Mouse (Mus musculus) intestine, embryonic 14.5 days (tissue): ENCODE measurements around the gene Zbtb11. TPM values are rescaled to one million over a fixed set of nuclear protein-coding genes. Genes with fewer than 3 reads are reported as not detected.

ENCODE experiments used
- ATAC-seq: fragments of 200-750 bp; cut with Nextera tagmentation; replicated peaks from 2 replicates; pipeline ENCODE4 v1.8.0; 2017; ENCODE audit warnings: low read depth, moderate number of reproducible peaks, moderate TSS enrichment, moderate library complexity; ENCODE audit not compliant: low FRiP score, low TSS enrichment
- DNase-seq: peaks from one replicate; pipeline ENCODE4 v3.0.0-alpha.2; 2018; ENCODE audit warnings: low spot score
- H3K27ac ChIP-seq: fragments of 300-500 bp; sonication (generic); 2 replicates; pipeline ENCODE4 v1.5.1; 2014; ENCODE audit warnings: low read depth, mild to moderate bottlenecking, control low read depth
- H3K27me3 ChIP-seq: fragments of 300-500 bp; sonication (generic); replicated peaks from 2 replicates; pipeline ENCODE4 v1.6.1; 2014; ENCODE audit warnings: low read length, control low read depth; ENCODE audit not compliant: control insufficient read depth, insufficient read depth
- H3K36me3 ChIP-seq: fragments of 300-500 bp; sonication (generic); 2 replicates; pipeline ENCODE4 v1.6.1; 2014; ENCODE audit warnings: low read length, control low read depth; ENCODE audit not compliant: control insufficient read depth, insufficient read depth
- H3K4me1 ChIP-seq: fragments of 300-500 bp; sonication (generic); replicated peaks from 2 replicates; pipeline ENCODE4 v1.6.1; 2014; ENCODE audit warnings: low read length, control low read depth, mixed read lengths; ENCODE audit not compliant: control insufficient read depth, insufficient read depth
- H3K4me2 ChIP-seq: fragments of 300-500 bp; sonication (generic); 2 replicates; pipeline ENCODE4 v1.6.1; 2014; ENCODE audit warnings: low read length
- H3K4me3 ChIP-seq: fragments of 300-500 bp; sonication (generic); 2 replicates; pipeline ENCODE4 v1.5.1; 2014; ENCODE audit warnings: low read depth, low read length, control low read depth, mixed read lengths
- H3K9ac ChIP-seq: fragments of 300-500 bp; sonication (generic); 2 replicates; pipeline ENCODE4 v1.6.1; 2014; ENCODE audit warnings: mild to moderate bottlenecking, low read length
- H3K9me3 ChIP-seq: fragments of 300-500 bp; sonication (generic); 2 replicates; pipeline ENCODE4 v1.6.1; 2016; ENCODE audit warnings: low read length, control low read depth; ENCODE audit not compliant: control insufficient read depth
- WGBS: fragments of 180-500 bp; shearing (Covaris S2); extraction: QIAGEN DNeasy Blood & Tissue Kit; methylation state at CpG from one replicate; pipeline ENCODE4 v1.1.7; 2014; 5-methylcytosine and 5-hydroxymethylcytosine counted together
- polyA plus RNA-seq: library from polyadenylated mRNA; unstranded; fragments of >200 nt; fragmentation: Nextera tagmentation; extraction: Ambion mirVana; gene quantifications from 2 replicates; pipeline ENCODE4 v1.2.1, GENCODE M21; 2014

The Zbtb11 gene
- polyA plus RNA-seq, 1 experiment from 2014 or later = 20.3 TPM

GRCm38 (mm10) chr16:55964126-55964949, 9.3 kb upstream of the Zbtb11 start:
- H3K9ac ChIP-seq = no peak overlapping the region
- H3K27me3 ChIP-seq = no peaks in the 10 kb centered on the region
- no peak overlapping the region for H3K27ac ChIP-seq
- no peak for ATAC-seq
- peaks cover 13% of the 10 kb centered on the region for H3K36me3 ChIP-seq
- H3K4me1 ChIP-seq = peaks cover 8% of the 10 kb centered on the region; the same call in 1 of the 2 replicates
- no peaks in the 10 kb centered on the region for H3K9me3 ChIP-seq
- DNase-seq = no peak
- WGBS = 67% methylated on average over 4 of the region's 4 CpGs
- no peak overlapping the region for H3K4me2 ChIP-seq
- H3K4me3 ChIP-seq = no peak overlapping the region

GRCm38 (mm10) chr16:55966212-55966871, 7.3 kb upstream of the Zbtb11 start, which contains the start of gene Rpl24:
Gene Rpl24, plus strand, starts transcription at chr16:55966275.
- H3K9me3 ChIP-seq = no peaks in the 10 kb centered on the region
- peaks cover 33% of the 10 kb centered on the region for H3K36me3 ChIP-seq
- H3K9ac ChIP-seq = peak within 1 kb of the TSS; percentile 98
- peak within 1 kb of the TSS; percentile 80 for H3K4me3 ChIP-seq
- WGBS = 0% methylated on average over 42 of the region's 42 CpGs
- ATAC-seq (peak; percentile 94), DNase-seq (peak; percentile 99)
- peak within 1 kb of the TSS; percentile 89 for H3K27ac ChIP-seq
- H3K4me1 ChIP-seq = peaks cover 8% of the 10 kb centered on the region; the same call in 1 of the 2 replicates
- peak within 1 kb of the TSS; percentile 75 for H3K4me2 ChIP-seq
- no peaks in the 10 kb centered on the region for H3K27me3 ChIP-seq

DNA sequence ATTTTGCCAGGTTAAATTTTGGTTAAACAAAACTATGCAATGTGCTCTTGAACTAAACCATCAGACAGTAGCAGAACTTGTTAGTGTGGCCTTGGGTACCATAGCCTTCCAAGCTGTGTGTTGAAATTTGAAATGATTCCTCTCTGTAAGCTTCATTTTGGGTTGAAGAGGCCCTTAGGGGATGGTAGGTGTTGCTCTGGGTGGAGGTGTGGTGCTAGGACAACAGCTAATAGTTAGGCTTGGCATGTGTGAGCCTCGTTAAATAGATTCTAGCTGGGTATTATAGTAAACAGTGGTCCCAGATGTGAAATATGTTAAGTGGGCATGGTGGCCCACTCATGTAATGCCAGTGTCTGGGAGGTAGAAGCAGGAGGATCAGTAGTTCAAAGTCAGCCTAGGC, 6.5 kb upstream of the Zbtb11 start:
- Histone ChIP-seq H3K4me2 (peak overlapping the region; percentile 75), H3K9ac (peak overlapping the region; percentile 98), H3K36me3 (peaks cover 42% of the 10 kb centered on the region), H3K4me1 (peaks cover 14% of the 10 kb centered on the region; the same call in 1 of the 2 replicates), H3K9me3 (no peaks in the 10 kb centered on the region), H3K27ac (no peak overlapping the region), H3K4me3 (peak overlapping the region; percentile 80), H3K27me3 (no peaks in the 10 kb centered on the region)
- ATAC-seq (no peak), DNase-seq (no peak)
- WGBS = 30% methylated on average over 1 of the region's 1 CpGs

GRCm38 (mm10) chr16:55969147-55969546, 4.5 kb upstream of the Zbtb11 start:
- peaks cover 21% of the 10 kb centered on the region for H3K4me1 ChIP-seq
- no peak overlapping the region for H3K4me2 ChIP-seq
- ATAC-seq = no peak
- 72% methylated on average over 3 of the region's 3 CpGs for WGBS
- no peaks in the 10 kb centered on the region for H3K27me3 ChIP-seq
- no peak overlapping the region for H3K27ac ChIP-seq
- H3K36me3 ChIP-seq = peaks cover 46% of the 10 kb centered on the region
- no peak overlapping the region for H3K4me3 ChIP-seq
- peak; percentile 64 for DNase-seq
- H3K9ac ChIP-seq = no peak overlapping the region
- no peaks in the 10 kb centered on the region for H3K9me3 ChIP-seq

GRCm38 (mm10) chr16:55970416-55970815, 3.3 kb upstream of the Zbtb11 start:
- H3K4me1 ChIP-seq = peaks cover 25% of the 10 kb centered on the region
- no peak overlapping the region for H3K4me3 ChIP-seq
- no peak overlapping the region for H3K4me2 ChIP-seq
- 92% methylated on average over 5 of the region's 5 CpGs for WGBS
- ATAC-seq (no peak), DNase-seq (no peak)
- no peak overlapping the region for H3K9ac ChIP-seq
- H3K36me3 ChIP-seq = peaks cover 46% of the 10 kb centered on the region
- no peaks in the 10 kb centered on the region for H3K27me3 ChIP-seq
- H3K27ac ChIP-seq = no peak overlapping the region
- H3K9me3 ChIP-seq = no peaks in the 10 kb centered on the region

- Histone ChIP-seq H3K9me3 (no peaks in the 10 kb centered on the region), H3K4me2 (no peak overlapping the region), H3K27me3 (no peaks in the 10 kb centered on the region), H3K36me3 (peaks cover 46% of the 10 kb centered on the region), H3K27ac (no peak overlapping the region), H3K4me1 (peaks cover 29% of the 10 kb centered on the region), H3K4me3 (no peak overlapping the region), H3K9ac (no peak overlapping the region)
- DNase-seq (no peak), ATAC-seq (no peak)
- 83% methylated on average over 6 of the region's 6 CpGs for WGBS
Observed at GRCm38 (mm10) chr16:55971735-55972615, 1.7 kb upstream of the Zbtb11 start.

DNA sequence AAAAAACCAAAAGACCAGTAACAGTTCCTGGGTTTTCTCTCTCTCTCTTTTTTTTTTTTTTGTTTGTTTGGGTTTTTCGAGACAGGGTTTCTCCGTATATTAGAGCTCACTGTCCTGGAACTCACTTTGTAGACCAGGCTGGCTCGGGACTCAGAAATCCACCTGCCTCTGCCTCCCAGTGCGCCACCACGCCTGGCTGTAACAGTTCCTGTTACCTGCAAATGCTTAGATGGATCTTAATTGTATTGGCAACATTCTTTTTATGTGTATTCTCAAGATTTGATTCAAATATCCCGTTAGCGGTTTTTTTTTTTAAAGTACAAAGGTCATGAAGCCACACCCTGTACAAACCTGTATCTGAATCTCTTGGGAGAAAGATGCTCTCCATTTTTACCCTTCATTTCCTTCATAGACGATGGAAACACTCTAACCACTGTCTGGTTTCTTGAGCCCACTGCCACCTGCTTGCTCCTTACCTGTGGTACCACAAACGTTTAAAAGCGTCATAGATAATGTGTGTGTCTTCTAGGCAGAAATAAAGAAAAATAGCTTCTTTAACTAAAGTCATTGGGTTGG, 969 bp upstream of the Zbtb11 start:
- Histone ChIP-seq H3K9ac (peak overlapping the region; percentile 48), H3K27ac (peak overlapping the region; percentile 80), H3K27me3 (no peaks in the 10 kb centered on the region), H3K4me3 (peak overlapping the region; percentile 97), H3K36me3 (peaks cover 44% of the 10 kb centered on the region), H3K4me1 (peaks cover 25% of the 10 kb centered on the region), H3K4me2 (peak overlapping the region; percentile 77), H3K9me3 (no peaks in the 10 kb centered on the region)
- ATAC-seq (no peak), DNase-seq (no peak)
- 53% methylated on average over 10 of the region's 10 CpGs for WGBS
